Mouse (Mus musculus): ENCODE measurements around the gene Tm9sf4.

DNA sequence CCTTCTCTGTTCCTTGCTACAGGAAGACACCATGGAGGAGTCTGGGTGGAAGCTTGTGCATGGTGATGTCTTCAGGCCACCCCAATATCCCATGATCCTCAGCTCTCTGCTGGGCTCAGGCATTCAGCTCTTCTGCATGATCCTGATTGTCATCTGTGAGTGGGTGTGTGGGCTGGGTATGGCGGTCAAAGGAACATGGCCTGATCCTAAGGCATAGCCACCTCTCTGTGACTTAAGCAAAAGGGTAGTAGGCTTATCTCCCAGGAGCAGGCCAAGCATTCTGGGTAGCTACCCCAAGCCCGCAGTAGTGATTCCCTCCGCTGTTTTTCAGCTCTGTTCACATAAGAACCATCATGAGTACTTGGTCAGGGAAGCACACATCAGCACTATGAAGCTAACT is 33.2 kb downstream of the Tm9sf4 start:
- TF ChIP-seq CTCF (IDR thresholded peaks at IDR 0.05; ENCODE audit: low read depth) (no peak), EP300 (IDR thresholded peaks at IDR 0.05; ENCODE audit: low read depth) (no peak)

Data from heart, postnatal 0 days (tissue).